Mouse (Mus musculus): ENCODE measurements around the gene Il17d. TPM values are rescaled to one million over a fixed set of nuclear protein-coding genes. Genes with fewer than 3 reads are reported as not detected.

The Il17d gene
- polyA plus RNA-seq, 1 experiment from 2014 or later = 1.0 TPM

GRCm38 (mm10) chr14:57515156-57515762 lies 9.3 kb upstream of the Il17d start:
- Histone ChIP-seq H3K36me3 (ENCODE audit: control insufficient read depth, insufficient read depth, low read length) (no peaks in the 10 kb centered on the region), H3K4me2 (ENCODE audit: low read length) (no peak overlapping the region), H3K4me3 (ENCODE audit: control insufficient read depth in 1 of 2, insufficient read depth in 1 of 2, low read depth in 1 of 2, low read length in 2 of 2) (no peak overlapping the region), H3K27me3 (ENCODE audit: control insufficient read depth, insufficient read depth, low read length) (no peaks in the 10 kb centered on the region), H3K27ac (replicated peaks in 1 of 2; ENCODE audit: control insufficient read depth in 1 of 2, insufficient read depth in 1 of 2, low read depth in 2 of 2, low read length in 2 of 2) (no peak overlapping the region), H3K4me1 (ENCODE audit: control insufficient read depth in 2 of 2, insufficient read depth in 2 of 2, low read length in 2 of 2) (0 out of 4 replicates have a peak, but pooled peaks cover 0 to 3% of the 10 kb centered on the region in 2 experiments), H3K9me3 (ENCODE audit: control insufficient read depth, low read length) (no peaks in the 10 kb centered on the region), H3K9ac (ENCODE audit: low read length) (no peak overlapping the region)
- ATAC-seq (ENCODE audit: insufficient number of reproducible peaks, insufficient read depth, low FRiP score, low read depth) = no peak
- 51% methylated on average over 6 of the region's 6 CpGs for WGBS

- no peaks in the 10 kb centered on the region for H3K36me3 ChIP-seq (ENCODE audit: control insufficient read depth, insufficient read depth, low read length)
- no peak overlapping the region for H3K9ac ChIP-seq (ENCODE audit: low read length)
- 83% methylated on average over 7 of the region's 7 CpGs for WGBS
- no peak overlapping the region for H3K4me3 ChIP-seq (ENCODE audit: control insufficient read depth in 1 of 2, insufficient read depth in 1 of 2, low read depth in 1 of 2, low read length in 2 of 2)
- H3K27ac ChIP-seq (replicated peaks in 1 of 2; ENCODE audit: control insufficient read depth in 1 of 2, insufficient read depth in 1 of 2, low read depth in 2 of 2, low read length in 2 of 2) = no peak overlapping the region
- no peak for ATAC-seq (ENCODE audit: insufficient number of reproducible peaks, insufficient read depth, low FRiP score, low read depth)
- no peak overlapping the region for H3K4me2 ChIP-seq (ENCODE audit: low read length)
- H3K4me1 ChIP-seq (ENCODE audit: control insufficient read depth in 2 of 2, insufficient read depth in 2 of 2, low read length in 2 of 2) = 0 out of 4 replicates have a peak, but pooled peaks cover 0 to 3% of the 10 kb centered on the region in 2 experiments
- no peaks in the 10 kb centered on the region for H3K27me3 ChIP-seq (ENCODE audit: control insufficient read depth, insufficient read depth, low read length)
- H3K9me3 ChIP-seq (ENCODE audit: control insufficient read depth, low read length) = no peaks in the 10 kb centered on the region
These were observed 7.6 kb upstream of the Il17d start for GRCm38 (mm10) chr14:57517001-57517400.

- no peak overlapping the region for H3K4me2 ChIP-seq (ENCODE audit: low read length)
- H3K27me3 ChIP-seq (ENCODE audit: control insufficient read depth, insufficient read depth, low read length) = peaks cover 23% of the 10 kb centered on the region
- no peaks in the 10 kb centered on the region for H3K36me3 ChIP-seq (ENCODE audit: control insufficient read depth, insufficient read depth, low read length)
- WGBS = 91% methylated on average over 9 of the region's 9 CpGs
- no peak overlapping the region for H3K4me3 ChIP-seq (ENCODE audit: control insufficient read depth in 1 of 2, insufficient read depth in 1 of 2, low read depth in 1 of 2, low read length in 2 of 2)
- H3K4me1 ChIP-seq (ENCODE audit: control insufficient read depth in 2 of 2, insufficient read depth in 2 of 2, low read length in 2 of 2) = peaks cover 0 to 5% of the 10 kb centered on the region in 2 experiments; a peak in 1 of 4 replicates
- H3K9ac ChIP-seq (ENCODE audit: low read length) = no peak overlapping the region
- ATAC-seq (ENCODE audit: insufficient number of reproducible peaks, insufficient read depth, low FRiP score, low read depth) = no peak
- H3K27ac ChIP-seq (replicated peaks in 1 of 2; ENCODE audit: control insufficient read depth in 1 of 2, insufficient read depth in 1 of 2, low read depth in 2 of 2, low read length in 2 of 2) = no peak overlapping the region
- no peaks in the 10 kb centered on the region; the same call in 1 of the 2 replicates for H3K9me3 ChIP-seq (ENCODE audit: control insufficient read depth, low read length)
These were observed 815 bp upstream of the Il17d start for GRCm38 (mm10) chr14:57523762-57524161.

- ATAC-seq (ENCODE audit: insufficient number of reproducible peaks, insufficient read depth, low FRiP score, low read depth) = peak; percentile 58
- no peaks in the 10 kb centered on the region; the same call in 1 of the 2 replicates for H3K9me3 ChIP-seq (ENCODE audit: control insufficient read depth, low read length)
- peak overlapping the region; percentile 78 to 88 for H3K4me3 ChIP-seq (ENCODE audit: control insufficient read depth in 1 of 2, insufficient read depth in 1 of 2, low read depth in 1 of 2, low read length in 2 of 2)
- WGBS = 2% methylated on average over 45 of the region's 60 CpGs
- H3K4me2 ChIP-seq (ENCODE audit: low read length) = peak overlapping the region; percentile 80
- H3K4me1 ChIP-seq (ENCODE audit: control insufficient read depth in 2 of 2, insufficient read depth in 2 of 2, low read length in 2 of 2) = peaks cover 11 to 12% of the 10 kb centered on the region in 2 experiments
- H3K9ac ChIP-seq (ENCODE audit: low read length) = peak overlapping the region; percentile 76
- H3K36me3 ChIP-seq (ENCODE audit: control insufficient read depth, insufficient read depth, low read length) = no peaks in the 10 kb centered on the region
- H3K27ac ChIP-seq (replicated peaks in 1 of 2; ENCODE audit: control insufficient read depth in 1 of 2, insufficient read depth in 1 of 2, low read depth in 2 of 2, low read length in 2 of 2) = no peak overlapping the region
- peaks cover 25% of the 10 kb centered on the region for H3K27me3 ChIP-seq (ENCODE audit: control insufficient read depth, insufficient read depth, low read length)
These were observed 942 bp downstream of the Il17d start for GRCm38 (mm10) chr14:57525388-57526049.

GRCm38 (mm10) chr14:57526050-57526623 lies 1.6 kb downstream of the Il17d start:
- H3K27ac ChIP-seq (replicated peaks in 1 of 2; ENCODE audit: control insufficient read depth in 1 of 2, insufficient read depth in 1 of 2, low read depth in 2 of 2, low read length in 2 of 2) = no peak overlapping the region
- peaks cover 25% of the 10 kb centered on the region for H3K27me3 ChIP-seq (ENCODE audit: control insufficient read depth, insufficient read depth, low read length)
- no peaks in the 10 kb centered on the region for H3K36me3 ChIP-seq (ENCODE audit: control insufficient read depth, insufficient read depth, low read length)
- no peak overlapping the region for H3K9ac ChIP-seq (ENCODE audit: low read length)
- no peak for ATAC-seq (ENCODE audit: insufficient number of reproducible peaks, insufficient read depth, low FRiP score, low read depth)
- 58% methylated on average over 10 of the region's 10 CpGs for WGBS
- peak overlapping the region; percentile 80 for H3K4me2 ChIP-seq (ENCODE audit: low read length)
- H3K4me1 ChIP-seq (ENCODE audit: control insufficient read depth in 2 of 2, insufficient read depth in 2 of 2, low read length in 2 of 2) = peaks cover 11 to 12% of the 10 kb centered on the region in 2 experiments
- peak overlapping the region; percentile 78 to 88; a peak in 2 of 4 replicates for H3K4me3 ChIP-seq (ENCODE audit: control insufficient read depth in 1 of 2, insufficient read depth in 1 of 2, low read depth in 1 of 2, low read length in 2 of 2)
- H3K9me3 ChIP-seq (ENCODE audit: control insufficient read depth, low read length) = no peaks in the 10 kb centered on the region; the same call in 1 of the 2 replicates

- H3K36me3 ChIP-seq (ENCODE audit: control insufficient read depth, insufficient read depth, low read length) = no peaks in the 10 kb centered on the region
- no peak overlapping the region for H3K9ac ChIP-seq (ENCODE audit: low read length)
- H3K27me3 ChIP-seq (ENCODE audit: control insufficient read depth, insufficient read depth, low read length) = peaks cover 25% of the 10 kb centered on the region
- WGBS = 40% methylated on average over 7 of the region's 7 CpGs
- no peaks in the 10 kb centered on the region; the same call in 1 of the 2 replicates for H3K9me3 ChIP-seq (ENCODE audit: control insufficient read depth, low read length)
- peaks cover 11 to 12% of the 10 kb centered on the region in 2 experiments for H3K4me1 ChIP-seq (ENCODE audit: control insufficient read depth in 2 of 2, insufficient read depth in 2 of 2, low read length in 2 of 2)
- H3K4me2 ChIP-seq (ENCODE audit: low read length) = no peak overlapping the region
- ATAC-seq (ENCODE audit: insufficient number of reproducible peaks, insufficient read depth, low FRiP score, low read depth) = no peak
- no peak overlapping the region for H3K4me3 ChIP-seq (ENCODE audit: control insufficient read depth in 1 of 2, insufficient read depth in 1 of 2, low read depth in 1 of 2, low read length in 2 of 2)
- H3K27ac ChIP-seq (replicated peaks in 1 of 2; ENCODE audit: control insufficient read depth in 1 of 2, insufficient read depth in 1 of 2, low read depth in 2 of 2, low read length in 2 of 2) = no peak overlapping the region
These were observed 2.5 kb downstream of the Il17d start for GRCm38 (mm10) chr14:57527122-57527521.

GRCm38 (mm10) chr14:57527598-57527997 lies 3.0 kb downstream of the Il17d start:
- 43% methylated on average over 2 of the region's 2 CpGs for WGBS
- Histone ChIP-seq H3K4me1 (ENCODE audit: control insufficient read depth in 2 of 2, insufficient read depth in 2 of 2, low read length in 2 of 2) (peaks cover 11 to 12% of the 10 kb centered on the region in 2 experiments), H3K9me3 (ENCODE audit: control insufficient read depth, low read length) (no peaks in the 10 kb centered on the region; the same call in 1 of the 2 replicates), H3K27ac (replicated peaks in 1 of 2; ENCODE audit: control insufficient read depth in 1 of 2, insufficient read depth in 1 of 2, low read depth in 2 of 2, low read length in 2 of 2) (no peak overlapping the region), H3K4me2 (ENCODE audit: low read length) (no peak overlapping the region), H3K9ac (ENCODE audit: low read length) (no peak overlapping the region), H3K27me3 (ENCODE audit: control insufficient read depth, insufficient read depth, low read length) (peaks cover 25% of the 10 kb centered on the region), H3K36me3 (ENCODE audit: control insufficient read depth, insufficient read depth, low read length) (no peaks in the 10 kb centered on the region), H3K4me3 (ENCODE audit: control insufficient read depth in 1 of 2, insufficient read depth in 1 of 2, low read depth in 1 of 2, low read length in 2 of 2) (no peak overlapping the region)
- ATAC-seq (ENCODE audit: insufficient number of reproducible peaks, insufficient read depth, low FRiP score, low read depth) = no peak

Data from heart, embryonic 14.5 days (tissue).